Mouse (Mus musculus): ENCODE measurements around the gene Lcat. TPM values are rescaled to one million over a fixed set of nuclear protein-coding genes. Genes with fewer than 3 reads are reported as not detected.

Gene Lcat
- under 1 TPM; 0.42 to 0.51 TPM for polyA plus RNA-seq (2017; shearing (Covaris generic))

DNA sequence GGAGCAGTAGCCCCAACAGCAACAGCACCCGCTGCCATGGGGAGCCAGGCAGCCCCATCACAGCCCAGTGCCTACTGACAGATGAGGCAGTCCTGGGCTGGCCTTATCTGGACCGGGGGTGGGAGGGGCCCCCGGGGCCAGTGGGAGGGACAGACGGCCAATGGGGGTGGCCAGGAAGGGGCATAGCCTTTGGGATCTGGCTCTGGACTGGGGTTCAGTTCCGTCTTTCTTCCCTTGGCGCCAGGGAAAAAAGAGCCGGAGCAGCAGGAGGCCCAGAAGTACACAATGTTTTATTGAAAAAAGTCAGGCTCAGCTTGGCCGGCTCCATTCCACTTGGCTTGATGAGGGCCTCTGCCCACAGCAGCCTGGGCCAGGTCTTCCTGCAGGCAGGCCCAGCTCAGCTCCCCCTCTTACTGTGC is at the start of gene Lcat:
Gene Lcat (minus strand): TSS at position 62 of the 419 bp plus-strand sequence.

DNA sequence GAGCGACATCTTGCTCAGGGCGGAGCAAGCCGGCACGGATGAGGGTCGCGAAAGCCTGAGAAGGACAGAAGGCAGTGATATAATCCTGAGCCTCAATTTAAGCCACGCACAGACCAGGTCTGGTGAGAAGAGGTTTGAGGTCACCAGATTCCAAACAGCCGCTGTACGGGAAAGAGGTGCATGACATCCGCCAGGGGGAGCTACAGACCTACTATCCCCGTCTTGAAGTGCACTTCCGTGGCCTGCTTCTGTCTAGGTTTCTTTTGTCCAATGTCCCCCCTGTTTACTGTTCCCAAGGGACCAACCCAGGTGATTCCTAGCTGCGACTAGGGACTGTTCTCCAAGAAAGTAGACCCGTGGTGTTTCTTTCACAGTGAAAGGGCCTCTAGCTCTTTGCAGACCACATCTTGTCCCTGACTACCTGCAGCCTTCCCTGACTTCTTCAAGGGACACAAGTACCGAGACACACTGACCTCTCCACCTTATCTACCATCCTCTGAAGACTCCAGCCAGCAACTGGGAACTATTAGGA is 47.7 kb upstream of the Lcat start, which contains the start of gene Dus2:
Gene Dus2 (plus strand): TSS at position 482 of the 532 bp plus-strand sequence.

DNA sequence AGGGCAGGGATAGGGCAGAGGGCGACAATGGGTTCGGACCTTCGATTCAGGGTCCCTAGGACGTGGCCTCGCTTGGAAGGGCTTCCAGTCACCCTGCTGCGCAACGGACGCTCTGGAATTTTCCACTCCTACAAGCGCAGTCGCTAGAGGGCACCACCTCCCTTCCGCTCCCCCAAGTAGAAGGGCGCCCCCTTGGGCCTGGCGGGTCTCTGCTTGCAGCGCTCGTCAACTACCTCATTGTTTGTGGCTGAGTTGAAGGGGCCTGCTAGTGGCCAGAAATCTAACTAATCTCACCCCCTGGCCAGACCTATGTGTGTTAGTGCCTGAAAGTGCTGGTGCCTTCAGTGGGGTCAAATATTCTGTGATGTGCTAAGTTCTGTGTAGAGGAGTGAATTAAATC is 36.1 kb upstream of the Lcat start, which contains the start of gene Dpep3:
Gene Dpep3 (minus strand): TSS at position 105 of the 400 bp plus-strand sequence.

DNA sequence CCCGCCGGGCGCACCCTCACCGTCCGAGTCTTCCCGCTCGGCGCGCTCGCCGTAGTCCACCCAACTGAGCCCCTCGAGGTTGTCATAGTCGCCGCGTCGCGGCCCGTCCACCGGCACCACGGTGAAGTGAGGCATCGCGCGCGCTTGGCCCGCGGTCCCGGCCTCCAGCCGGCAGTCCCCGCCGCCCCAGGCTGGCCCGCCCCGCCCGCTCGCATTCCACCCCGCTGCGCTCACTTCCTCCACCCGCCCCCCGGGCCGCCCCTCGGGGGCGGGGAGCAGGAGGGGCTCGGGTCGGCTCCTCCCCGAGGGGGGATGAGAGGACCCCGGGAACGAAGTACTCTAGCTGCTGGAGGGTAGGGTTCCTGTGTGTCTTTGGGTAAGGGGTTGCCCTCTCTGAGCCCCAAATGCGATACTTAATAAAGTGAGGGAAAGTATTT is 22.7 kb upstream of the Lcat start, which contains the start of gene Slc12a4:
Gene Slc12a4 (minus strand): TSS at position 193 of the 437 bp plus-strand sequence.

DNA sequence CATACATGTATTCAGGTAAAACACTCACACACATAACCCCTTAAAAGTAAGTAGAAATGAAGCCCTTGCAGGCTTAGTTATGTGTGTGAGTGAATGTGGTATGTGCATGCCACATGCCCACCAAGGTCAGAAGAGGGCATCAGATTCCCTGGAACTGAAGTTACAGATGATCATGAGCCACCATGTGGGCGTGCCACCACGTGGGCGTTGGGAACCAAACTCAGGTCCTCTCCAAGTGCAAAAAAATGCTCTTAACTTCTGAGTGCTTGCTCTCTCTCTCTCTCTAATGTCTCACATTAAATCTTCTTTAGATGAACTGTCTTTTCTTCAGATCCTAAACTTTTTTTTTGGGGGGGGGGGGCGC is 4.9 kb downstream of the Lcat start, which contains the start of gene Psmb10:
Gene Psmb10 (minus strand): TSS at position 139 of the 364 bp plus-strand sequence.

GRCm38 (mm10) chr8:105933762-105934161 is 9.4 kb downstream of the Lcat start, which contains the start of gene Ctrl:
Gene Ctrl (minus strand): TSS chr8:105933862.

DNA sequence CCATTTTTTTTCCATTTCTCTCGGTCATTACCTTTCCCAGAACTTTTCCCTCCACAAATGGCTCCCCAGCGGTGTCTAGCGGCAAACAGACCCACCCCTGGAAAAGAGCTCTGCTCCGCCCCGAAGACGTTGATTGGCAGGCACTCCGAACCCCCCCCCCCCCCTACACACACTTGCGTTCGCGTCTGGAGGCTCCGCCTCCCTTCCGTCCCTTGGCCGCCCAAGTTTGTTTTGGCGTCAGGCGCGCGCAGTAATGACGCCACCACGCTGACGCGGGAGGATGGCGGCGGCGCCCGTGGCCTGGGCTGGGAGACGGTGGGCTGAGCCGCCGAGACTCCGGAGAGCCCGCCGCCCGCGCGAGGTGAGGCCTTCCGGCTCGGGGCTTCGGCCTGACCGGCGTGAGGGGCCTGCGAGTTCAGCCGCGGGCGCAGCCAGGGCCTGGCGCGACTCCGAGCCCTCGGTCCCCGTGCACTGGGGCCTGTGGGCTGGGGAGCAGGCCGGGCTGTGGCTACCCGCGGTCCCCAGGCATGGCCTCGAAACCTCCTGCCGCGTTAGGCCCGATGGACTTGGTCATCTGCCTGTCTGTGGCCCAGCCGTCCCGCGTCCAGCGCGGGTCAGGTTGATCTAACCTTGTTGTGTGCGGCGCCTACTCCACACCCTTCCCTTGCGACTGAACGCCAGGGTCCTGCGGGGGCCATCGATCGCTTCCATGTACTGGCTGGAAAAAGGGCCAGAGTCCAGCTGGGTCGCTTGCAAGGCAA is 42.8 kb downstream of the Lcat start, which contains the start of gene Pskh1:
Gene Pskh1 (plus strand): TSS at position 262 of the 761 bp plus-strand sequence.

DNA sequence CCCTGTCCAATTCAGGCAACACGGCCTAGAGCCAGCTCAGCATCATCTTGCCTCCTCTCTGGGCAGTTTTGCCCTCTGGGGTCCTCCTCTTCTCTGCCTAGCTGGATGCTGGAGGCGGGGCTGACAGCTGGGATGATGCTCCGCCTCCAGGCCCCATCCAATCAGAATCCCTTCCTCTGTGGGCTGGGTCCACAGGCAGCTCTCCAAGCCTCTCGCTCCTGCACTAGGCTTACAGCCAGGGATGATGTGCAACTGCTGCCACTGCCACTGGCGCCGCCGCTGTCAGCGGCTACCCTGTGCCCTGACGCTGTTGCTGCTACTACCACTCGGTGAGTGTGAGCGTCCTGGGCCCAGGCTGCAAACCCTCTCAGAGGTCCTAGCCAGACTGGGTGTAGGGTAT is 49.8 kb downstream of the Lcat start, which contains the start of gene Nrn1l:
Gene Nrn1l (plus strand): TSS at position 229 of the 400 bp plus-strand sequence.

Other genes with a start within 250 kb of the Lcat start
- 10 to 100 TPM; 70.3 to 83.0 TPM for gene Acd, start 242.3 kb downstream of the Lcat start, polyA plus RNA-seq (2017; shearing (Covaris generic))
- gene Pard6a, start 242.2 kb downstream of the Lcat start, polyA plus RNA-seq (2017; shearing (Covaris generic)): 10 to 100 TPM in 1 of 2 experiments, 1 to 10 TPM in 1; 7.6 to 16.7 TPM
- gene 4933405L10Rik, start 235.7 kb downstream of the Lcat start, polyA plus RNA-seq (2017; shearing (Covaris generic)): under 1 TPM in 1 of 2 experiments, not detected in 1; 0.23 TPM
- gene Enkd1, start 235.2 kb downstream of the Lcat start, polyA plus RNA-seq (2017; shearing (Covaris generic)): 1 to 10 TPM; 3.6 to 4.3 TPM
- gene Gfod2, start 184.7 kb downstream of the Lcat start, polyA plus RNA-seq (2017; shearing (Covaris generic)): 1 to 10 TPM; 6.5 to 7.5 TPM
- gene Ranbp10, start 116.0 kb downstream of the Lcat start, polyA plus RNA-seq (2017; shearing (Covaris generic)): 10 to 100 TPM; 19.4 to 27.8 TPM
- gene Tsnaxip1, start 115.7 kb downstream of the Lcat start, polyA plus RNA-seq (2017; shearing (Covaris generic)): 1 to 10 TPM; 1.1 to 1.7 TPM
- 10 to 100 TPM; 15.3 to 15.7 TPM for gene Cenpt, start 90.1 kb downstream of the Lcat start, polyA plus RNA-seq (2017; shearing (Covaris generic))
- 10 to 100 TPM; 30.3 to 37.3 TPM for gene Thap11, start 88.2 kb downstream of the Lcat start, polyA plus RNA-seq (2017; shearing (Covaris generic))
- 10 to 100 TPM in 1 of 2 experiments, 1 to 10 TPM in 1; 9.7 to 15.3 TPM for gene Nutf2, start 82.8 kb downstream of the Lcat start, polyA plus RNA-seq (2017; shearing (Covaris generic))
- gene Edc4, start 62.5 kb downstream of the Lcat start, polyA plus RNA-seq (2017; shearing (Covaris generic)): 10 to 100 TPM; 74.6 to 95.9 TPM
- under 1 TPM; 0.86 to 0.94 TPM for gene Nrn1l, start 49.8 kb downstream of the Lcat start, polyA plus RNA-seq (2017; shearing (Covaris generic))
- 10 to 100 TPM; 22.7 to 25.5 TPM for gene Pskh1, start 42.9 kb downstream of the Lcat start, polyA plus RNA-seq (2017; shearing (Covaris generic))
- 1 to 10 TPM; 1.9 to 3.6 TPM for gene Ctrl, start 9.5 kb downstream of the Lcat start, polyA plus RNA-seq (2017; shearing (Covaris generic))
- gene Psmb10, start 4.9 kb downstream of the Lcat start, polyA plus RNA-seq (2017; shearing (Covaris generic)): 100 to 1,000 TPM; 357 to 426 TPM
- gene Slc12a4, start 22.7 kb upstream of the Lcat start, polyA plus RNA-seq (2017; shearing (Covaris generic)): 10 to 100 TPM; 12.3 to 15.7 TPM
- gene Dpep3, start 36.0 kb upstream of the Lcat start, polyA plus RNA-seq (2017; shearing (Covaris generic)): not detected
- gene Dus2, start 48.0 kb upstream of the Lcat start, polyA plus RNA-seq (2017; shearing (Covaris generic)): 10 to 100 TPM; 24.2 to 34.3 TPM
- 1 to 10 TPM in 1 of 2 experiments, not detected in 1; 1.2 TPM for gene Dpep2nb, start 62.6 kb upstream of the Lcat start, polyA plus RNA-seq (2017; shearing (Covaris generic))
- 10 to 100 TPM; 16.5 to 20.6 TPM for gene Ddx28, start 68.5 kb upstream of the Lcat start, polyA plus RNA-seq (2017; shearing (Covaris generic))
- 100 to 1,000 TPM; 125 to 142 TPM for gene Nfatc3, start 115.5 kb upstream of the Lcat start, polyA plus RNA-seq (2017; shearing (Covaris generic))
- 1 to 10 TPM; 1.2 to 4.4 TPM for gene Esrp2, start 193.6 kb upstream of the Lcat start, polyA plus RNA-seq (2017; shearing (Covaris generic))
- gene Pla2g15, start 207.0 kb upstream of the Lcat start, polyA plus RNA-seq (2017; shearing (Covaris generic)): 10 to 100 TPM; 10.9 to 12.5 TPM
- 10 to 100 TPM; 31.0 to 47.3 TPM for gene Slc7a6, start 225.5 kb upstream of the Lcat start, polyA plus RNA-seq (2017; shearing (Covaris generic))